Mouse (Mus musculus) monocyte, adult 2 months (primary cell): Measurements from ENCODE around the gene Gm45783.
"Not testable (repeated sequence)": the region's sequence is repeated elsewhere in the genome, so short reads cannot be mapped to it uniquely, and the experiment has no call there.

ENCODE experiments used
- DNase-seq, 2 experiments: peaks; one replicate each; pipeline ENCODE4 v3.0.0; 2022; ENCODE audit warnings: low spot score in 2 of 2, low read depth in 1 of 2

Gm45783 gene

DNA sequence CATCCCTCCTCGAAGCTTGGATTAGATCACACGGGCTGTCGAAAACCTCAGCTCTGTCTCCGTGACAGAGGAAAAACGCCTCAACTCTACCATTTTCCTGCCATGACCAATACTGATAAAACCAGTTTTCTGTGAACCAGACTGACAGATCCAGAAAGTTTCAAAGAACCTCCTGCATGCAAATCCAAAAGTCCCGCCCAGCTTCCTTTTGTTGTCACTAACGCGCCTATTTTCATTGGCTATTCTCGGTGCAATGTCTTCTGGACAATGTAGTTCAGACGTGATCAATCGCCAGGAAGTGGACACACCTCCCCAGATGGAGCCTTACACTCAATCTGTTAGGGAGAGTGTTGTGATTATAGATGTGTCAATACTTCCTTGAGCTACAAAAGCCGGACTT is at the start of gene Gm45783:
Gm45783 (minus strand) TSS at position 143 of the 400 bp plus-strand sequence.
- DNase-seq: not testable (repeated sequence)

DNA sequence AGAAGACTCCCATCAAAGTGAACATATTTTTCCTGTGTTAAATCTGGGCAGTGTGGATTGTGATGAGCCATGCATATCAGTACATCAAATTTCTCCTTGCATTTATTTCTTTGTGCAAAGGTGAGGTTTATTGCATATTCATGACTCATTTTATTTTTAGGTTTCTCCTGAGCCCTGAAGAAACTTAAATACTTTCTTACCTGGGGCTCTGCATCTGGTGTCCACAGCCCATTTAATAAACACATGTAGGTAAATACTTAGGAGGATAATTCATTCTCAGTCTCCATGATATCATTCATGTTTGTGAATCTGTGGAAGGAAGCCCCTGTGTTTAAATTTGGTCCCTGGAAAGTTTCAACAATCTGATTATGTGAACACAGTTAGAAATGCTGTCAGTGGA is 25.2 kb upstream of the Gm45783 start, which contains the start of gene Vmn2r31:
Vmn2r31 (minus strand) TSS at position 101 of the 400 bp plus-strand sequence.
- DNase-seq: not testable (repeated sequence)

GRCm38 (mm10) chr7:7337509-7337908 is 36.9 kb downstream of the Gm45783 start, which contains the start of gene Vmn2r30:
TSS of gene Vmn2r30 (minus strand) at chr7:7337609.
- not testable (repeated sequence) for DNase-seq

- peak in 1 of 2 experiments; percentile 56 for DNase-seq
These were observed 78.8 kb downstream of the Gm45783 start for GRCm38 (mm10) chr7:7295595-7295994.
